ENCODE assay signal across 11 mouse cellular contexts in the genomic region with DNA sequence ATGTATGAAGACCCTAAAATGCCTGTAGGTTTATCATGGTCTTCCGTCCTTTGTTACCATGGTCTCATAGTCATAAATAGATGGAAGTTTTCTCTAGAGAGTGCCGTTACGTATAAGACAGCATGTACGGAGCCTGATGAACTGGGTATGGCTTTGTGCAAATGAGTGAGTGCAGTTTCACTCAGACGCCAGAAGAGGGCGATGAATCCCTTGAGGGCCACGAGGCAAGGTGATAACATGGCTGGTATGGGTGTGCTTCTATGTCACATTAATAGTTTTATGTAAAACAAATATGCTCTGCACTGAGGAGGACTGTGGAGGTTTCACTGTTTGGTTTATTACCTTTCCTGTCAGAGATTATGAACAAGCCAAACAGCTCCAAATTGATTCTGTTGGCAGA. TPM values are rescaled to one million over a fixed set of nuclear protein-coding genes. Genes with fewer than 3 reads are reported as not detected.
DNase-seq lines count a peak whose midpoint lies in the region; ATAC-seq and TF ChIP-seq lines count a peak whose summit lies in the region.
"Had no signal": no experiment of that assay in that cellular context is flagged by ENCODE, and none has a peak within 500 bp of the region (broad histone marks: within the 10 kb centered on the region; RNA-seq: fewer than 3 reads in every experiment).

No protein-coding gene starts in this region.

- no peaks in the 10 kb centered on the region for H3K36me3 ChIP-seq in midbrain, postnatal 0 days (ENCODE audit: insufficient read depth, low read length)
- H3K36me3 ChIP-seq in midbrain, embryonic 11.5 days (ENCODE audit: control insufficient read depth, insufficient read depth, low read length), result no peaks in the 10 kb centered on the region
- H3K36me3 ChIP-seq: forebrain, embryonic 15.5 days had no signal

- no peaks in the 10 kb centered on the region for H3K4me1 ChIP-seq in cerebellum, adult 2 months (ENCODE audit: control insufficient read depth, insufficient read depth, low read length)
- no peaks in the 10 kb centered on the region for H3K4me1 ChIP-seq in midbrain, postnatal 0 days (ENCODE audit: insufficient read depth, low read length)
- no peaks in the 10 kb centered on the region for H3K4me1 ChIP-seq in midbrain, embryonic 11.5 days (ENCODE audit: control insufficient read depth, insufficient read depth, low read length)
- H3K4me1 ChIP-seq: forebrain, embryonic 15.5 days had no signal

- peak; percentile 24; the same call in 1 of the 2 replicates for TF ChIP-seq CTCF in cerebellum, adult 2 months (IDR thresholded peaks at IDR 0.05; ENCODE audit: borderline replicate concordance, insufficient read depth, low read depth, low read length)
- peak; percentile 40; the same call in 1 of the 2 replicates for TF ChIP-seq CTCF in midbrain, postnatal 0 days (IDR thresholded peaks at IDR 0.05)

- H3K4me2 ChIP-seq in midbrain, postnatal 0 days (ENCODE audit: low read depth, low read length, poor library complexity, severe bottlenecking), result no peak overlapping the region
- no peak overlapping the region for H3K4me2 ChIP-seq in midbrain, embryonic 11.5 days
- H3K4me2 ChIP-seq: forebrain, embryonic 15.5 days had no signal

- 67% methylated on average over 7 of the region's 7 CpGs for WGBS in cerebellum, adult 2 months
- 71% methylated on average over 7 of the region's 7 CpGs for WGBS in midbrain, postnatal 0 days
- WGBS in midbrain, embryonic 11.5 days, result 70% methylated on average over 7 of the region's 7 CpGs

- no peaks in the 10 kb centered on the region for H3K27me3 ChIP-seq in cerebellum, adult 2 months (ENCODE audit: control insufficient read depth, insufficient read depth, low read length)
- no peaks in the 10 kb centered on the region for H3K27me3 ChIP-seq in midbrain, postnatal 0 days (ENCODE audit: insufficient read depth, low read length)
- H3K27me3 ChIP-seq in midbrain, embryonic 11.5 days (ENCODE audit: control insufficient read depth, insufficient read depth, low read length), result no peaks in the 10 kb centered on the region
- H3K27me3 ChIP-seq: forebrain, embryonic 15.5 days had no signal

- H3K4me3 ChIP-seq in cerebellum, adult 2 months (replicated peaks; ENCODE audit: insufficient read depth, low read depth, low read length), result no peak overlapping the region
- no peak overlapping the region for H3K4me3 ChIP-seq in midbrain, postnatal 0 days (ENCODE audit: low read depth, low read length)
- no peak overlapping the region for H3K4me3 ChIP-seq in midbrain, embryonic 11.5 days (ENCODE audit: low read depth, low read length)
- H3K4me3 ChIP-seq: forebrain, embryonic 15.5 days had no signal

- no peak overlapping the region for H3K9ac ChIP-seq in midbrain, postnatal 0 days (replicated peaks; ENCODE audit: low read length, poor library complexity, severe bottlenecking)
- no peak overlapping the region for H3K9ac ChIP-seq in midbrain, embryonic 11.5 days (ENCODE audit: low read length)
- H3K9ac ChIP-seq: forebrain, embryonic 15.5 days had no signal

- no peak for DNase-seq in cerebellum, adult 2 months
- DNase-seq in midbrain, postnatal 0 days (ENCODE audit: low spot score), result no peak
- no peak for DNase-seq in midbrain, embryonic 11.5 days (ENCODE audit: low spot score, missing footprints)
- peak; percentile 15 to 23 for DNase-seq in thymus, postnatal 36 days
- DNase-seq in cerebellum, postnatal 4 days (ENCODE audit: low spot score in 2 of 2), result no peak
- no peak for DNase-seq in yolk sac, embryonic 10.5 days (ENCODE audit: low spot score)
- DNase-seq: cerebellum, adult 11 months; midbrain, embryonic 14.5 days had no signal

- no peak for ATAC-seq in cerebellum, adult (ENCODE audit: insufficient number of reproducible peaks, low FRiP score, low TSS enrichment)
- no peak for ATAC-seq in midbrain, postnatal 0 days (ENCODE audit: low FRiP score)
- ATAC-seq in midbrain, embryonic 11.5 days (ENCODE audit: low FRiP score), result no peak
- ATAC-seq in granulocyte monocyte progenitor cell, adult 5-6 weeks (replicated peaks; ENCODE audit: poor library complexity, severe bottlenecking), result peak; percentile 81
- ATAC-seq: forebrain, embryonic 15.5 days had no signal

- no peak for TF ChIP-seq POLR2A in cerebellum, adult 2 months (IDR thresholded peaks at IDR 0.05; ENCODE audit: borderline replicate concordance, insufficient read depth, low read length)

- no peak overlapping the region for H3K27ac ChIP-seq in cerebellum, adult 2 months (ENCODE audit: insufficient read depth, low read length)
- H3K27ac ChIP-seq in midbrain, postnatal 0 days (ENCODE audit: low read depth, low read length), result no peak overlapping the region
- H3K27ac ChIP-seq in midbrain, embryonic 11.5 days (ENCODE audit: low read depth, low read length), result no peak overlapping the region
- H3K27ac ChIP-seq: forebrain, embryonic 15.5 days had no signal

- H3K9me3 ChIP-seq in midbrain, postnatal 0 days (ENCODE audit: low read length), result no peaks in the 10 kb centered on the region
- H3K9me3 ChIP-seq in midbrain, embryonic 11.5 days (ENCODE audit: control insufficient read depth, low read length), result no peaks in the 10 kb centered on the region; the same call in 1 of the 2 replicates
- H3K9me3 ChIP-seq: forebrain, embryonic 15.5 days had no signal

RNA-seq across cellular contexts. Expression of a gene that starts 39.7 kb away (rescaled TPM):
- 36.9 and 37.0 TPM in 2 replicates for polyA plus RNA-seq in cerebellum, adult 2 months (2012; rRNA removed)
- total RNA-seq in midbrain, postnatal 0 days (2014; rRNA removed), result 45.5 and 50.9 TPM in 2 replicates
- 29.1 and 30.3 TPM in 2 replicates for polyA plus RNA-seq in midbrain, postnatal 0 days (2015; fragmentation: Nextera tagmentation; extraction: Ambion mirVana)
- 62.7 and 68.6 TPM in 2 replicates for polyA plus RNA-seq in midbrain, embryonic 11.5 days (2014; fragmentation: Nextera tagmentation; extraction: Ambion mirVana)
- 99.7 and 127 TPM in 2 replicates for total RNA-seq in granulocyte monocyte progenitor cell, adult 5-6 weeks (2014; fragmentation: Nextera tagmentation)
- 99.8 and 121 TPM in 2 replicates for total RNA-seq in granulocyte monocyte progenitor cell, adult 5-6 weeks (2017)

RNA-seq across cellular contexts. Expression of a gene that starts 39.8 kb away (rescaled TPM):
- polyA plus RNA-seq in cerebellum, adult 2 months (2012; rRNA removed), result 22.3 and 23.4 TPM in 2 replicates
- total RNA-seq in midbrain, postnatal 0 days (2014; rRNA removed), result 35.7 and 42.4 TPM in 2 replicates
- polyA plus RNA-seq in midbrain, postnatal 0 days (2015; fragmentation: Nextera tagmentation; extraction: Ambion mirVana), result 44.9 and 45.1 TPM in 2 replicates
- polyA plus RNA-seq in midbrain, embryonic 11.5 days (2014; fragmentation: Nextera tagmentation; extraction: Ambion mirVana), result 146 and 148 TPM in 2 replicates
- 117 and 128 TPM in 2 replicates for total RNA-seq in granulocyte monocyte progenitor cell, adult 5-6 weeks (2014; fragmentation: Nextera tagmentation)
- 140 and 165 TPM in 2 replicates for total RNA-seq in granulocyte monocyte progenitor cell, adult 5-6 weeks (2017)

Comparison
In these comparisons a context has a peak if more than half of its experiments do, and no peak if none do; other contexts are left out.
1. DNase-seq: peak in thymus, postnatal 36 days (2 of 2); none in cerebellum, adult 2 months (0 of 2), midbrain, postnatal 0 days (single experiment), midbrain, embryonic 11.5 days (single experiment), cerebellum, postnatal 4 days (0 of 2) and yolk sac, embryonic 10.5 days (single experiment).